Comparison of ENCODE assay signal across 20 mouse cellular contexts in the genomic region with DNA sequence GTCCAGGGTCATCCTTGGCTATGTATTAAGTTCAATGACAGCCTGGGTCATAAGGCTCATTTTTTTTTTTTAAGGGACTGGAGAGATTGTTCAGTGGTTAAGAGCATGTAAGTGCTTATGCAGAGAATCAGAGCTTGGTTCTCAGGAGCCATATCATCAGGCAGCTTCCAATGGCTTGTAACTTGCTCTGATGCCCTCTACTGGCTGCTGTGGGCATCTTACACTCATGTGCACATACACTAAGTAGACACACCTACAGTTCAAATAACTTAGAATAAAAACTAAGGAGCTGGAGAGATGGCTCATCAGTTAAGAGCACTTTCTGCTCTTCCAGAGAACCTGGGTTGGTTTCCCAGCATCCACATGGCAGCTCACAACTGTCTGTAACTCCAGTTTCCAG. TPM values are rescaled to one million over a fixed set of nuclear protein-coding genes. Genes with fewer than 3 reads are reported as not detected.
DNase-seq lines count a peak whose midpoint lies in the region; ATAC-seq and TF ChIP-seq lines count a peak whose summit lies in the region.
"Had no signal": no experiment of that assay in that cellular context is flagged by ENCODE, and none has a peak within 500 bp of the region (broad histone marks: within the 10 kb centered on the region; RNA-seq: fewer than 3 reads in every experiment).

No protein-coding gene starts in this region.

- TF ChIP-seq POLR2A in lung, adult 2 months (IDR thresholded peaks at IDR 0.05; ENCODE audit: borderline replicate concordance, extremely low read depth, low read depth, low read length): no peak

- TF ChIP-seq CTCF in lung, embryonic 14.5 days (IDR thresholded peaks at IDR 0.05; ENCODE audit: low read depth): peak; percentile 11; the same call in 1 of the 2 replicates
- no peak for TF ChIP-seq CTCF in lung, adult 2 months (IDR thresholded peaks at IDR 0.05; ENCODE audit: insufficient read depth, low read length)

- H3K4me2 ChIP-seq in forebrain, embryonic 13.5 days: no peak overlapping the region
- H3K4me2 ChIP-seq in lung, embryonic 14.5 days: no peak overlapping the region
- no peak overlapping the region for H3K4me2 ChIP-seq in forebrain, embryonic 16.5 days (ENCODE audit: low read length)
- H3K4me2 ChIP-seq: heart, embryonic 15.5 days; neural tube, embryonic 13.5 days had no signal

- no peaks in the 10 kb centered on the region for H3K27me3 ChIP-seq in forebrain, embryonic 13.5 days
- no peaks in the 10 kb centered on the region for H3K27me3 ChIP-seq in forebrain, embryonic 10.5 days (ENCODE audit: poor library complexity, severe bottlenecking)
- no peaks in the 10 kb centered on the region for H3K27me3 ChIP-seq in lung, embryonic 14.5 days (ENCODE audit: insufficient read depth, low read length)
- H3K27me3 ChIP-seq in forebrain, embryonic 16.5 days (replicated peaks; ENCODE audit: control insufficient read depth, insufficient read depth, low read length): no peaks in the 10 kb centered on the region
- H3K27me3 ChIP-seq: heart, embryonic 15.5 days; megakaryocyte, embryonic 14.5 days; neural tube, embryonic 13.5 days had no signal

- H3K36me3 ChIP-seq in forebrain, embryonic 13.5 days (ENCODE audit: poor library complexity, severe bottlenecking): no peaks in the 10 kb centered on the region
- H3K36me3 ChIP-seq in forebrain, embryonic 10.5 days (replicated peaks): no peaks in the 10 kb centered on the region
- H3K36me3 ChIP-seq in lung, embryonic 14.5 days (ENCODE audit: insufficient read depth): no peaks in the 10 kb centered on the region
- H3K36me3 ChIP-seq in forebrain, embryonic 16.5 days (ENCODE audit: control insufficient read depth, insufficient read depth): no peaks in the 10 kb centered on the region
- H3K36me3 ChIP-seq: heart, embryonic 15.5 days; limb, embryonic 10.5 days; neural tube, embryonic 13.5 days had no signal

- no peak for DNase-seq in forebrain, embryonic 10.5 days (ENCODE audit: extremely low spot score, low spot score)
- DNase-seq in lung, embryonic 14.5 days: no peak
- DNase-seq in lung, adult 2 months: no peak
- no peak for DNase-seq in ovary, postnatal 14 days (ENCODE audit: low spot score)
- DNase-seq in testis, postnatal 10 days (ENCODE audit: low spot score): no peak
- no peak for DNase-seq in cerebellum, adult 9-10 months
- DNase-seq: adrenal gland, adult 2 months; cerebellum, adult 9-11 months; gastrocnemius, postnatal 10 days; heart, adult 18-20 months; kidney, adult 11 months; kidney, postnatal 10 days; midbrain, embryonic 14.5 days; thymus, postnatal 36 days had no signal

- H3K9ac ChIP-seq in forebrain, embryonic 13.5 days: no peak overlapping the region
- no peak overlapping the region for H3K9ac ChIP-seq in lung, embryonic 14.5 days
- no peak overlapping the region for H3K9ac ChIP-seq in forebrain, embryonic 16.5 days (replicated peaks; ENCODE audit: low read depth, low read length)
- H3K9ac ChIP-seq: heart, embryonic 15.5 days; neural tube, embryonic 13.5 days had no signal

- H3K9me3 ChIP-seq in forebrain, embryonic 13.5 days (replicated peaks): no peaks in the 10 kb centered on the region
- peaks cover 4% of the 10 kb centered on the region; the same call in 1 of the 2 replicates for H3K9me3 ChIP-seq in forebrain, embryonic 10.5 days
- no peaks in the 10 kb centered on the region for H3K9me3 ChIP-seq in lung, embryonic 14.5 days (ENCODE audit: low read depth, low read length)
- no peaks in the 10 kb centered on the region for H3K9me3 ChIP-seq in forebrain, embryonic 16.5 days (ENCODE audit: control insufficient read depth, low read length)
- H3K9me3 ChIP-seq: heart, embryonic 15.5 days; limb, embryonic 10.5 days; neural tube, embryonic 13.5 days had no signal

- ATAC-seq in forebrain, embryonic 13.5 days: no peak
- no peak for ATAC-seq in lung, embryonic 14.5 days (ENCODE audit: insufficient read depth)
- ATAC-seq in forebrain, embryonic 16.5 days: no peak

- peak overlapping the region; percentile 98 for H3K27ac ChIP-seq in forebrain, embryonic 13.5 days
- H3K27ac ChIP-seq in forebrain, embryonic 10.5 days: no peak overlapping the region
- H3K27ac ChIP-seq in lung, embryonic 14.5 days (ENCODE audit: low read depth): no peak overlapping the region
- H3K27ac ChIP-seq in forebrain, embryonic 16.5 days (ENCODE audit: low read length): peak overlapping the region; percentile 96
- H3K27ac ChIP-seq: heart, embryonic 15.5 days; limb, embryonic 10.5 days had no signal

- peaks cover 39% of the 10 kb centered on the region for H3K4me1 ChIP-seq in forebrain, embryonic 13.5 days
- peaks cover 32% of the 10 kb centered on the region for H3K4me1 ChIP-seq in forebrain, embryonic 10.5 days
- peaks cover 18% of the 10 kb centered on the region for H3K4me1 ChIP-seq in lung, embryonic 14.5 days (ENCODE audit: insufficient read depth)
- peaks cover 18% of the 10 kb centered on the region for H3K4me1 ChIP-seq in lung, adult 2 months (ENCODE audit: control insufficient read depth, insufficient read depth, low read length)
- peaks cover 31% of the 10 kb centered on the region for H3K4me1 ChIP-seq in forebrain, embryonic 16.5 days (replicated peaks; ENCODE audit: control insufficient read depth, insufficient read depth, low read length)

- no peak overlapping the region for H3K4me3 ChIP-seq in forebrain, embryonic 13.5 days
- H3K4me3 ChIP-seq in forebrain, embryonic 10.5 days: no peak overlapping the region
- no peak overlapping the region for H3K4me3 ChIP-seq in lung, embryonic 14.5 days (ENCODE audit: low read depth, low read length)
- H3K4me3 ChIP-seq in lung, adult 2 months (replicated peaks; ENCODE audit: extremely low read depth, low read depth, low read length): no peak overlapping the region
- H3K4me3 ChIP-seq in forebrain, embryonic 16.5 days (replicated peaks; ENCODE audit: low read length): no peak overlapping the region
- H3K4me3 ChIP-seq: heart, embryonic 15.5 days; limb, embryonic 10.5 days; megakaryocyte, embryonic 14.5 days; neural tube, embryonic 13.5 days had no signal

RNA-seq across cellular contexts. Expression of a gene that starts 32.8 kb away (rescaled TPM):
- polyA plus RNA-seq in forebrain, embryonic 13.5 days (2015; fragmentation: Nextera tagmentation; extraction: Ambion mirVana): 32.5 and 40.6 TPM in 2 replicates
- 2.4 and 3.1 TPM in 2 replicates for polyA plus RNA-seq in forebrain, embryonic 10.5 days (2016; fragmentation: Nextera tagmentation; extraction: Ambion mirVana)
- polyA plus RNA-seq in lung, embryonic 14.5 days (2014; fragmentation: Nextera tagmentation; extraction: Ambion mirVana): 2.1 and 2.8 TPM in 2 replicates
- 40.1 and 67.8 TPM in 2 replicates for polyA plus RNA-seq in lung, adult 2 months (2012; rRNA removed)
- 36.5 and 42.2 TPM in 2 replicates for polyA plus RNA-seq in forebrain, embryonic 16.5 days (2015; fragmentation: Nextera tagmentation; extraction: Ambion mirVana)

RNA-seq across cellular contexts. Expression of a gene that starts 34.6 kb away (rescaled TPM):
- 39.2 and 44.8 TPM in 2 replicates for polyA plus RNA-seq in forebrain, embryonic 13.5 days (2015; fragmentation: Nextera tagmentation; extraction: Ambion mirVana)
- polyA plus RNA-seq in forebrain, embryonic 10.5 days (2016; fragmentation: Nextera tagmentation; extraction: Ambion mirVana): 44.7 and 51.2 TPM in 2 replicates
- polyA plus RNA-seq in lung, embryonic 14.5 days (2014; fragmentation: Nextera tagmentation; extraction: Ambion mirVana): 31.5 and 34.3 TPM in 2 replicates
- 9.8 and 13.1 TPM in 2 replicates for polyA plus RNA-seq in lung, adult 2 months (2012; rRNA removed)
- 39.9 and 41.9 TPM in 2 replicates for polyA plus RNA-seq in forebrain, embryonic 16.5 days (2015; fragmentation: Nextera tagmentation; extraction: Ambion mirVana)

Comparison
In these comparisons a context has a peak if more than half of its experiments do, and no peak if none do; other contexts are left out.
1. H3K27ac ChIP-seq: peak in forebrain, embryonic 13.5 days (single experiment) and forebrain, embryonic 16.5 days (single experiment); none in forebrain, embryonic 10.5 days (single experiment) and lung, embryonic 14.5 days (single experiment).